Mouse (Mus musculus) brain, embryonic 14.5 days (tissue): Measurements from ENCODE around the gene Gramd4.

Experiments used
- CTCF ChIP-seq: fragments of 200-500 bp; IDR thresholded peaks from 2 replicates; pipeline ENCODE4 v1.5.1; 2012; ENCODE audit warnings: inconsistent platforms, mild to moderate bottlenecking, moderate library complexity, borderline replicate concordance; ENCODE audit not compliant: insufficient read depth, insufficient read length; ENCODE audit errors: extremely low read depth
- POLR2A ChIP-seq: fragments of 200-500 bp; IDR thresholded peaks from 2 replicates; pipeline ENCODE4 v1.6.1; 2012; ENCODE audit warnings: mild to moderate bottlenecking, inconsistent platforms, borderline replicate concordance; ENCODE audit not compliant: poor library complexity, insufficient read depth, insufficient read length, severe bottlenecking; ENCODE audit errors: extremely low read depth

- TF ChIP-seq POLR2A (no peak), CTCF (no peak)
Measured at GRCm38 (mm10) chr15:86089991-86090529, 32.6 kb downstream of the Gramd4 start.
